Mouse (Mus musculus): ENCODE data around the gene Ccdc84. TPM values are rescaled to one million over a fixed set of nuclear protein-coding genes. Genes with fewer than 3 reads are reported as not detected.
A peak's percentile ranks its signal among the peaks of the same experiment; 100 is the strongest.
"Not testable (repeated sequence)": the region's sequence is repeated elsewhere in the genome, so short reads cannot be mapped to it uniquely, and the experiment has no call there.

The Ccdc84 gene
- 1 to 10 TPM; 8.1 to 8.8 TPM for total RNA-seq (2021)

DNA sequence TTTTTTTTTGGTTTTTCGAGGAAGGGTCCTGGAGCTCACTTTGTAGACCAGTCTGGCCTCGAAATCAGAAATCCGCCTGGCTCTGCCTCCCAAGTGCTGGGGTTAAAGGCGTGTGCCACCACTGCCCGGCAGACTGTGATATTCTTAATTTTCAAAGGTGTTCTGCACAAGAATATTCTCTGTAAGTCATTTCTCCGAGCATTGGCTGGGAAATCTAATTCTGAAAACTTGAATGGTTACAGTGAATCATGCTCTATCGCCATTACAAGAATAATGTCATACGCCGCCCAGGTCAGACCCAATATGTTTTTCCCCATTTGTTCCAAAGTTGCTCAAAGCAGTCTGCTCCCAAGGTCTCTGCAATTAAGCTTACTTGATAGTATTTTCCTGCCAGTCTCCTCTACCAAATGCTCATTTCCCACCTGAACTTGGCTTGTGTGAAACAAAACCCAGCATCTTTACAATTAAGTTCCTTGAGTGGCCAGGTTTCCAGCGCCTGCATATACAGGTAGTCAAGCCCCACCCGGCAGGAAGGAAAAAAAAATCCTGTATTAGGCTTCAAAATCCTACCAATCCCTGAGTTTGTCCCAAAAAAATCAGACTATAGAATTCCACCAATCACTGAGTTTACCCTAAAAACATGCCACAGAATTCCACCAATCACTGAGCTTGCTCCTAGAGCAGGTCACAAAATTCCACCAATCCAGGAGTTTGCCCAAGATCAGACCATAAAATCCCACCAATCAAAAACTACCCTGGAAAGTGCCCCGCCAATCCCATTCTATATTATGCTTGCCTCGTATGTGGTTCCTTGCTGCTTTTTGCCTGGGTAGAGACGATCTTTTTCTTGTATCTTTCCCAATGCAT lies at the start of gene Ccdc84:
TSS of gene Ccdc84 (minus strand) at position 51 of the 867 bp plus-strand sequence.
- no peak for DNase-seq

DNA sequence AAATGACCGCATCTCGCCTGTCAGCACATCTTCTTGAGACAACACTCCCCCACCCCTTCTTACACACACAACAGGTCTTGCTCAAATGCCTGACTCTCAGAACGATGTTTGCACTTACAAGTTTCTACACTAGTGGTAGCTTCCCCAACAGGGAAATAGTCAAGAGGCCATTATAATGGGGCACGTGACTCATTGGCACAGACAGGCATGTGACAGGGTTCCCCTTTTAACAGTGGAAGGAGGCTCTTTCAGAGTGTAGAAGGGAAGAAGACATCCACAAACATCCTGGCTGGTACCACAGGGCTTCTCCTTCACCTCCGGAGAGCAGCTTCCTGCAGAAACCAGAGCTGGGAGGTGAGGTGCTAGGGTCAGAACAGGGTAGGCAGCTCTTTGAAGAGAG lies 43.6 kb upstream of the Ccdc84 start:
- no peak for DNase-seq
- intact Hi-C loops (cut with DNase I): no loop called here

More for the DNA sequence above, at the start of gene Ccdc84:
- intact Hi-C loops (cut with DNase I): no loop called here

DNA sequence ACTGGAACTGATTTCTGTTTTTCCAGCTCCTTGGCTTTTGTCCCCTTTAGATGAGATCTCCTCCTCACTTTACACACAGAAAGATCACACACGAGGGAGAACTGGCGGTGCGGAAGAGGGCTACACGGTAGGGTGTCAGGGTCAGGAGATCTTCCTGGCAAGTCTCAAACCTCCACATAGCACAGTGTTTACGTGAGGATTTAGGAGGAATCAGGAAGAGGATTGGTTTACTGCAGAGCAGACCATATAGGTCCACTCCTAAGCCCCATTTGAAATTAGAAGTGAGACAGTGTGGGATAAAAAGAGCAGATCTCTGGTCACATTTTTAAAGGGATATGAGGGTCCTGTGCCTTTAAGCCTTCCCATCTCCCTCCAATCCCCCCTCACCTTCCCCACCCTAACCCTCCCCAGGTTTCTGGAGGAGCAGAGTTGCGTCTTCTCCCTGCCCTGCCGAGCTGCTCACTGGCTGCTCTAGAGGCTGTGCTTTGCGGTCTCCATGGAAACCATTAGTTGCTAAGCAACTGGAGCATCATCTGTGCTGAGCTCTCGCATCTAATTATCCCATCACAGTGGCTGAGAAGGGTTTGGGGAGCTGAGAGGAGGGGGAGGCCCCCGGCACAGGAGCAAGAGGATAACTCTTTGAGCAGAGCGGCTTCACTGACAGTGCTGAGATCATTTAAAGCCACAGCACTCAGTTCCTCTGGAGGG lies 38.8 kb upstream of the Ccdc84 start:
- intact Hi-C loops (cut with DNase I): no loop called here
- no peak for DNase-seq

DNA sequence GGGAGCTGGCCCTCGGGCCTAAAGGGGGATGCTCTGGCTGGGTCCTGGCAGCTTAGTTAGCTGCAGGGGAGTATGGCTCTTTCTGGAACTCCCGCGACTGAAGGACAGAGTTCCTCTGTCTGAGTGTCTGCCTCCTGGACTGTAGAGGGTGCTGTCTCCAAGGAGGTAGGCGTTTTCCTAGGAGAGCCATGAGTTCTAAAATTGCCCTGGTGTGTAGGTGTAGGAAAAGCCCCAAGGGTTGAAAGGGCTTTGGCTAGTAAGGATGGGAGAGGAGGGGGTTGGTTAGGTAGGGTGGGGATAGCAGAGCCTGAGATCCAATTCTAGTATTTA lies 36.5 kb upstream of the Ccdc84 start, which contains the start of gene Upk2:
TSS of gene Upk2 (minus strand) at position 86 of the 330 bp plus-strand sequence.
- intact Hi-C loops (cut with DNase I): loop anchor here (1.0 to 2.0 kb wide), 3 partner anchors 22 to 197 kb away; no protein-coding TSS in a partner anchor
- no peak for DNase-seq

DNA sequence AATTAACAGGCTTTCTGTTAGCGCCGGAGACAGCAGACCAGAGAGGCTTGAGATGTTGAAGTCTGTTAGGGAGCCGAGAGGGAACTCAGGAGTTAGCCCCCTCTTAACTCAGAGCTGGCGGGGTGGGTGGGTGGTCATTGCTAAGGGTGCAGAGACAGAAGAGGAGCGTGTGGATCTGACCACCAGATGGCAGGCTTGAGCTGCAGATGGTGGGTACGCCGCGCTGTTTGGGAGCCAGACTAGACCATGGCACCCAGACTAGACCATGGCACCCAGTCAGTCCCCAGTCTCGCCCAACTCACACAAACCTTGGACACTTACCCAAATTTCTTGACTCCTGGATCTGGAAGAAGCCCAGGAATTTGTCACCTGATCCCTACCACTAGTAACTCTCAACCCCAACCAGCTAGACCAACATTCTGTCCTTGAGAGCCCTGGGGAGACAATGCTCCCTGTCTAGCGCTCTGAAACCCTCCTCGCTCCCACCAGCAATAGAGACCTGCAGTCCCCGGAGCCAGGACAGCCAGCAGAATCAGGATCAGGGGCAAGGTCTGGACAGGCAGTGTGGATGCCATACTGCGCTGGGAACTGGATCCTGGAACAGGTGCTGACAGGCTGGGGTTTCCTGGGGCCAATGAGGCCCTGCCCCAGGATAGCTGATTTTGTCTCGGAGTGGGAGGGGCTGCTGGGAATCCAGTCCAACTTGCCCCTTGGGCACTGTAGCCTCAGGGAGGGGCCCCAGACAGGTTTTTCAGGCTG lies 35.9 kb upstream of the Ccdc84 start:
- DNase-seq: peak; percentile 88 to 92
- intact Hi-C loops (cut with DNase I): loop anchor here (1.0 to 2.0 kb wide), 3 partner anchors 22 to 198 kb away; no protein-coding TSS in a partner anchor

DNA sequence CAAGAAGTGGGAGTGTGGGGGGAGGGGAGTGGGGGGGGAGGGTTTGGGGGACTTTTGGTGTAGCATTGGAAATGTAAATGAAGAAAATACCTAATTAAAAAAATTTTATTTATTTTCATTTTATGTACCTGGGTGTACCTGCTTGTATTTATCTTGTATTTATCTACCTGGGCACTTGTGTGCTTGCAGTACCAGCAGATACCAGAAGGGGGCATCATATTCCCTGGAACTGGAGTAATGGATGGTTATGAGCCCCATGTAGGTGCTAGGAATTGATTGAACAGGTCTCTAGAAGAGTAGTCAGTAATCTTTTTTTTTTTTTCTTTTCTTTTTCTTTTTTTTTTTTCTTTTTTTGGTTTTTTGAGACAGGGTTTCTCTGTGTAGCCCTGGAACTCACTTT lies 32.0 kb upstream of the Ccdc84 start:
- intact Hi-C loops (cut with DNase I): no loop called here
- no peak for DNase-seq

DNA sequence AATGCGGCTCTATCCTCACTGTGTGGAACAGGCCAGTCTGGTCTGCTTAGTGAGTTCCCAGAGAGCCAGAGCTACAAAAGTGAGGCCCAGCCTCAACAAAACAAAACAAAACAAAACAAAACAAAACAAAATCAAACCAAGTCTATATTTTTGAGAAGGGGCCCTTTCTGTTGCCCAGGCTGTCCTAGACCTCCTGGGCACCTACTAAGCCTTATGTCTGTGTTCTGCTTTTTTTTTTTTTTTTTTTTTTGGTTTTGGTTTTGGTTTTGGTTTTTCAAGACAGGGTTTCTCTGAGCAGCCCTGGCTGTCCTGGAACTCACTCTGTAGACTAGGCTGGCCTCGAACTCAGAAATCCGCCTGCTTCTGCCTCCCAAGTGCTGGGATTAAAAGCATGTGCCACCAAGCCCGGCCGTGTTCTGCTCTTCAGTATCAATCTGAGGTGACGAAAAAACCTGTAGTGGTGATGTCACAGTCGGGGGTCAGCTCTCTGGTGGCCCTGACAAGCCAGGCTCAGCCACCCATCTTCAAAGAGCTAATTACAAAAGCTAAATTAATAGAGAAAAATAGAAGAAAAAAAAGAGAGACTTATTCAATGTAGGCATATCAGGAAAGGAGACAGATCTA lies 26.1 kb upstream of the Ccdc84 start:
- DNase-seq; intact Hi-C loops (cut with DNase I): not testable (repeated sequence)

DNA sequence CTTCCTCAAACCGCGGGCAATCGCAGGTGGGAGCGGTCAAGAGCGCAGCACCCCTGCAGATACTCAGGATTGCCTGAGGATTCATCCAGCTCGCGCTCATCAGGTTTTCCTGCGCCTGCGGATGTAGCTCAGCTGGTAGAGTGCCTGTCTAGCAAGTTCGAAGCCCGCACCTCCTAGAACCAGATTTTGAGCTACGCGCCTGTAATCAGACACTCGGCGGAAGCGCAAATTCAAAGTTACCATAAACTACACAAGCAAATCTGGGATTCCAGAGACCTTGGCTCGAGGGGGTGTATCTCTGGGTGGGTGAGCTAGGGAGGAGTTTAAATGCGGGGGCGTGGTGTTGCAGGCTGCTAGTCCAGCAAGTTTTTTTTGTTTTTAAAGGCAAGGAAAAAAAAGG lies 22.6 kb upstream of the Ccdc84 start, which contains the start of gene Foxr1:
TSS of gene Foxr1 (minus strand) at position 176 of the 400 bp plus-strand sequence.
- intact Hi-C loops (cut with DNase I): no loop called here

DNA sequence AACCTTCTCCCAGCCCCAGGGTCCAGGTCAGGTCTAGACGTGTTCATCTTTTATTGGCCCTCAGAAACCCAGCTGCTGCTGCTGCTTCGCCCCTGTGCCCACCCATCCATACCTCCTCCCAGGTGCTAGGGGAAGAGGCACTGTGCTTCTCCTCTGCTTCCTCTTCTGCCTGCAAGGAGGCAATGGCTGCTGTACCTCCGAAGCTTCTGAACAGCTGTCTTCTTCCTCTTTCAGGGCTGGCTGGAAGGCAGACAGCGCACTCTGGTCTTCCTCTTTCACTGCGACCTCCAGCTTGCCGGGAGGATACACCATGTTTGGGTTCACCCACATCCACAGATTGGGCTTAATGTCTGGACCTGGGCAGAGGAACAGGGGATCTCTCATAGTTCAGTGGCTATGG lies 17.4 kb upstream of the Ccdc84 start:
- intact Hi-C loops (cut with DNase I): no loop called here
- DNase-seq: no peak

More for the DNA sequence above, 22.6 kb upstream of the Ccdc84 start, which contains the start of gene Foxr1:
- DNase-seq: no peak

DNA sequence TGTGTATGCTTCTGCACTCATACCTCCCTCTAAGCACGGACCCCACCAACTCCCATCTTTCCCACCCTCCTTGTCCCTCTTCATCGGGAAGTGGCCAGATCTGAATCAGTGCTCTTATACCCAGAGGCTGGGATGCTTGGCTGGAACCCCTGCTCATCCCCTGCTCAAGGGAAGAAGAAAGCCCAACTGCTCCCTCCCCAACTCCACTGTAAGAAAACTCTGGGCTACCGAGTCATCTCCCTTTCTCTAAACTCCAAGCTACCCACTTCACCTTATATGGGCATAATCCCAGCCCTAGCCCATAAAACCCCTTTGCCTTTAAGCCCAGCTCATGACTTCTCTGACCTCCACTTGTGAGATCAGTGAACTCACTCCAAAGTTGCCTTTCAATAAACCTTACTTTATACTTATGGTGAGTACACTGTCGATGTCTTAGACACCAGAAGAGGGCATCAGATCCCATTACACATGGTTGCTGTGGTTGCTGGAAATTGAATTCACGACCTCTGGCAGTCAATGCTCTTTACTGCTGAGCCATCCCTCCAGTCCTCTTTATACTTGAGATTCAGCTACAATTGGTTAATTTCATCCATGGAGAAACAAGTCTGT lies 14.3 kb upstream of the Ccdc84 start:
- intact Hi-C loops (cut with DNase I): no loop called here

DNA sequence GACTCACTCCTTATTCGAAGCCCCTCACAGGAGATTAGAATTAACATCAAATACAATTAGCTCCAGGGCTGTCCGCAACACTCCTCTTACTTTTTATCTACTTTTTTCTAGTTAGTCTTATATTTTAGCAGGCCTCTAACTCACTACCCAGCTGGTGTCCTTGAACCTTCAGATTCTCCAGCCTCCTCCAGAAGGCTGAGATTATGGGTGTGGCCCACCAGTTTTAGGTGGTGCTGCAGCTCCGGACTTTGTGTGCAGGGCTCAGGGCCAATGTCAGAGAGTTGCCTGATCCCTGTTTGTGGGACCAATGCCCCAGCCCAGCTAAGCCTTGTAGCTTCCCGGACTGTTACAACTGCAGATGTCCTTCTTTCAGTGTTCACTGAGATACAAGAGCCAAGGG lies 5.2 kb upstream of the Ccdc84 start:
- intact Hi-C loops (cut with DNase I): no loop called here

More for the DNA sequence above, 14.3 kb upstream of the Ccdc84 start:
- no peak for DNase-seq

DNA sequence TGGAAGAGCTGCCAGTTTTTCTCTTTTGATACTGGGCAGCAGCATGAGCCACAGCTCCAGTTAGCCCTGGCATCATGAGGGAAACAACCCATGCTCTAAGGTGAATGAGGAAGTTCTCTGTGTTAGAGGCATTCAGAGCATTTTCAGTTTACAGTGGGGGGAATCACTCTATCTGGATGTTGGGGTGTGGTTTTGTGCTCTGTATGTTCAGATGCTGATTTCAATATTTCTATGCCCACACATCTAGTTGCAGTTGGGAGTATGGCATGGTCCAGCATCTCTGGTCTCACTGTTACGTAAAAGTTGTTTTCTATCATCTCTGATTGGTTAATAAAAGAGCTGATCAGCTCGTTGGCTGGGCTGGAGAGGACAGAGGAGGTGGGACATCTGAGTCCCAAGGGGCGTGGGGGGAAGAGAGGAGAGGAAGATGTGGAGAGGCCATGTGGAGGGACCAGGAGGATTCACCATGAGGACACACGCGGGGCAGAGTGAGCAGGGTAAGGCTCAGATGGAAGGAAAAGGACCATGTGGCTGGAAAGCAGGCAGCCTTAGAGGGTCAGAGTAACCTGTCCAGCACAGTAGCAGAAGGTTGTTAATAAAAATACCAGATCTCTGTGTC lies 2.0 kb upstream of the Ccdc84 start:
- intact Hi-C loops (cut with DNase I): no loop called here
- DNase-seq: no peak

More for the DNA sequence above, 5.2 kb upstream of the Ccdc84 start:
- DNase-seq: no peak

DNA sequence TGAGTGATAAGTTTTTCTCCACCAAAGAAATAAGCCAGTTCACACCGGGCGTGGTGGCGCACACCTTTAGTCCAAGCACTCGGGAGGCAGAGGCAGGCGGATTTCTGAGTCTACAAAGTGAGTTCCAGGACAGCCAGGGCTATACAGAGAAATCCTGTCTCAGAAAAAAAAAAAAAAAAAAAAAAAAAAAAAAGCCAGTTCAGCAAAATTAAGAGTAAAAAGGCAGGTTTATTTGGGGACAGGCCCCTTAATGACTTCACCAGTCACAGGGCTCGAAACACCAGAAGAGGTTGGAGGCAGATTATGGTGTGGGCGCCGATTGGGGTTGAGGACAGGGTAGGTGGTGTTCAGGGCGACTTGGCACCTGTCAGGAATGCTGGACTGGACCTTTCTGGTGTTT lies 1.4 kb upstream of the Ccdc84 start:
- DNase-seq; intact Hi-C loops (cut with DNase I): not testable (repeated sequence)

DNA sequence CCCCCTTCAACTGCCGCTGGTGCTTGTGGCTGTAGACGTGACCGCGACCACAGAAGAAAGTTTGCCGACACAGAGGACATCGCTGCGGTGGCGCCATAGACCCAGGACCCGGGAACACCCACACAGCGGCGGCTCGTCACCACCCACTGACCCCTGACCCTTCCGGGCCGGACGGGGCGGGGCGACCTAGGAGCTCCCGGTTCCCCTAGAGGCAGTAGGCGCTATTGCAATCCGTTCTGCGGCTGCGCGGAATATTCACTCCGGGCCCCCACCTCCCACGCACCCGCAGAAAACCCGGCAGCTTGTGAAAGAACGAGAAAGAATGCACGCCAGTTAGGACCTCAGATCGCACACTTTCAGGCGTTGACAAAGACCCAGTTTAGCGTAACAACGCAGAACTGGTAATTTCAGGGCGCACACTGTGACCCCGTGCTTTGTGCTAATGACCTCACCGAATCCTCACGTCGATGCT lies 441 bp downstream of the Ccdc84 start:
- peak; percentile 97 to 98 for DNase-seq
- intact Hi-C loops (cut with DNase I): no loop called here

DNA sequence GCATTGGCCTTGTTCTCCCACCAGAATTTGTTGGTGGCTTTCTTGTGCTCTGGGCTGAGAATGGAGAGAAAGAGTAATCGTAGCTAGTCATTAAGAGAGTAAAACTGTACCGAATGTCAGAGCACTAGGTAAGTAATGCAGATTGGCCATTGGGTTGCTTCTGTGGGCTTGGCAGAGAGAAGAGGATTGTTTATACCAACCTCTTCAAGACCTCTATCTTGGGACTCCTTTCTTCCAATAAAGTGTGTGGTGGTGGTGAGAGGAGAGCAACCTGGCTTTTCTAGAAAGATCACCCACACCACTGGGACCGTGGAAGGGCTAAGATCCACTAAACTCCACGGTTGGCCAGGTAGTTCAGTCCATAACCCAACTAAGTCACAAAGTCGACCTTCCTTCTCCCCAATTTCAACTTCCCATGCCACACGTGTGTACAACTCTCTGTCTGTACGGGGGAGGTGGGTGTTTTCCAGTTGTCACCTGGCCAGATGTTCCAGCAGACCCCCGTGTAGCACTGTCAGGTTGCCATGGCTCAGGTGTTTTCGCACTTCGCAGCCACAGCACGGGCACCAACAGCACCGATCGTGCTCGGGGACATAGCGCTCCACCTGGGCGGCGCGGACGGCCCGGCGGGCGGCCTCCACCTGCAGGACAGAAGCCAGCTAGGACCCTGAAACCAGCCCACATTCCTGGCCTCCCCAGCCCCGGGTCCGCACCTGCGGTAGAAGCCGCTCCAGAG lies 1.0 kb downstream of the Ccdc84 start:
- intact Hi-C loops (cut with DNase I): no loop called here
- no peak for DNase-seq

DNA sequence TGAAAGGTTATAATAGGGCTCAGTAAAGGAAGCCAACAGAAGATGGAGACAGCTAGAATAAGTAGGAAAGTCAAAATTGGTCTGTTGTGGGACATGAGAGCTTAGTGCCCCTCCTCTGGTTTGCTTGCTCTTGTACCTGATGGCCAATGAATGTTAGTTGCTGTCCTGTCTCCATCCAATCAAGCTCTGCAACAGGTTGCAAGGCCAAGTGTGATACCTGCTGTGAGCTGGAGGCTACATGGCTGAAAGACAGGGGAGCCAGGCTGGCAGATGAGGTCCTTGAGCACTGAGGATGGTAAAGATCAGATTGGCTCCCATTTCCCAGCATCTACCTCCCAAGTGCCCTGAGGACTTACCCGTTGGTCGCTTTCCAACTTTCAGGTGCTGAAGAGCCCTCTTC lies 5.6 kb downstream of the Ccdc84 start:
- intact Hi-C loops (cut with DNase I): no loop called here

DNA sequence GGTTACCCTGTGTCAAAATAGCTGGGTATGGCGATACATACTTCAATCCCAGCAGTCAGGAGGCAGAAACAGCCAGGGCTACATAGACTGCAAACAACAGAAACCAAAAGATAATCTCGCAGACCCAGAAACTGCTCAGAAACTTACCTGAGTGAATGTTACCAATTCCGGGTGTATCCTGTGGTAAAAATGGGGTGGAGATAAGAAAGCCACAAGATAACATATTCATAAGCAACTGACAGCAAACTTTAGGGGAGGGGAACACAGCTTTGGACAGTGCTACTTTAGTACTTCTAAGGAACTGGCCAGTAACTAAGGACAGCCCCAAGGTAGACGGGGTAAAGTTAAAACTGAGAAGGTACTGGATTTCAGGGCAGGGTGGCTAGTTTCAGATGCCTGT lies 6.1 kb downstream of the Ccdc84 start:
- intact Hi-C loops (cut with DNase I): no loop called here

More for the DNA sequence above, 5.6 kb downstream of the Ccdc84 start:
- DNase-seq: no peak

DNA sequence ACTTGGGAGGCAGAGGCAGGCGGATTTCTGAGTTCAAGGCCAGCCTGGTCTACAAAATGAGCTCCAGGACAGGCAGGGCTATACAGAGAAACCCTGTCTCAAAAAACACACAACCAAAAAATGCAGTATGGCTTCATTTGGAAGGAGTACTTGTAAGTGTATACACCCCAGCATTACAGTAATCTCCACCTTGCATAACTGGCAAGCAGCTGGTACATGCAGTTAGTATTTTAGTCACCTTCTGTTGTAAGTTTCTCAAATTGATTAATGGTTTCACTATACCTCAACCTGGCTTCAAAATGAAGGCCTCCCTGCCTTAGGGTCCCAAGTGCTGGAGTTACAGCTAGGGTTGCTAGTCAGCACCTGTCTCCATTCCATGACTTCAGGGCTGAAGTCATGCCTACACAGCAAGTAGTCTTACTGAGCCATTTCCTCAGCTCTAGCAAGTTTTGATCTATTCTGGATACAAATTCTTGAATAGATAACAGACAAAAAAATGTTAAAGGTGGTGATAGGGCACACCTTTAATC lies 6.7 kb downstream of the Ccdc84 start:
- no peak for DNase-seq
- intact Hi-C loops (cut with DNase I): no loop called here

More for the DNA sequence above, 6.1 kb downstream of the Ccdc84 start:
- DNase-seq: no peak

Measured in heart, postnatal 36 days (tissue).